Mouse (Mus musculus) intestine, embryonic 16.5 days (tissue): ENCODE results near the gene Rbp2. TPM values are rescaled to one million over a fixed set of nuclear protein-coding genes. Genes with fewer than 3 reads are reported as not detected.

Experiments
- ATAC-seq: fragments of 200-750 bp; cut with Nextera tagmentation; 2 replicates; pipeline ENCODE4 v1.8.0; 2017; ENCODE audit warnings: moderate TSS enrichment, moderate library complexity
- H3K27ac ChIP-seq: fragments of 300-500 bp; sonication (generic); 2 replicates; pipeline ENCODE4 v1.5.1; 2014; ENCODE audit warnings: mild to moderate bottlenecking, low read length
- H3K27me3 ChIP-seq: fragments of 300-500 bp; sonication (generic); replicated peaks from 2 replicates; pipeline ENCODE4 v1.6.1; 2014; ENCODE audit warnings: low read length, control low read depth, mixed read lengths; ENCODE audit not compliant: control insufficient read depth, insufficient read depth
- H3K36me3 ChIP-seq: fragments of 300-500 bp; sonication (generic); 2 replicates; pipeline ENCODE4 v1.6.1; 2014; ENCODE audit warnings: low read length, control low read depth; ENCODE audit not compliant: control insufficient read depth, insufficient read depth
- H3K4me1 ChIP-seq: fragments of 300-500 bp; sonication (generic); 2 replicates; pipeline ENCODE4 v1.6.1; 2014; ENCODE audit warnings: low read length, control low read depth, mixed read lengths; ENCODE audit not compliant: control insufficient read depth, insufficient read depth
- H3K4me2 ChIP-seq: fragments of 300-500 bp; sonication (generic); 2 replicates; pipeline ENCODE4 v1.6.1; 2014; ENCODE audit warnings: low read depth, low read length, control low read depth
- H3K4me3 ChIP-seq: fragments of 300-500 bp; sonication (generic); 2 replicates; pipeline ENCODE4 v1.5.1; 2014; ENCODE audit warnings: mild to moderate bottlenecking, low read length
- H3K9ac ChIP-seq: fragments of 300-500 bp; sonication (generic); 2 replicates; pipeline ENCODE4 v1.6.1; 2014; ENCODE audit warnings: low read depth, low read length
- H3K9me3 ChIP-seq: fragments of 300-500 bp; sonication (generic); 2 replicates; pipeline ENCODE4 v1.6.1; 2016; ENCODE audit warnings: low read length, control low read depth; ENCODE audit not compliant: control insufficient read depth
- WGBS: fragments of 180-500 bp; shearing (Covaris S2); extraction: QIAGEN DNeasy Blood & Tissue Kit; methylation state at CpG from one replicate; pipeline ENCODE4 v1.1.7; 2014; 5-methylcytosine and 5-hydroxymethylcytosine counted together
- polyA plus RNA-seq: library from polyadenylated mRNA; unstranded; fragments of >200 nt; fragmentation: Nextera tagmentation; extraction: Ambion mirVana; gene quantifications from 2 replicates; pipeline ENCODE4 v1.2.1, GENCODE M21; 2015

Rbp2 gene
- polyA plus RNA-seq, 1 experiment from 2014 or later = 749 TPM

DNA sequence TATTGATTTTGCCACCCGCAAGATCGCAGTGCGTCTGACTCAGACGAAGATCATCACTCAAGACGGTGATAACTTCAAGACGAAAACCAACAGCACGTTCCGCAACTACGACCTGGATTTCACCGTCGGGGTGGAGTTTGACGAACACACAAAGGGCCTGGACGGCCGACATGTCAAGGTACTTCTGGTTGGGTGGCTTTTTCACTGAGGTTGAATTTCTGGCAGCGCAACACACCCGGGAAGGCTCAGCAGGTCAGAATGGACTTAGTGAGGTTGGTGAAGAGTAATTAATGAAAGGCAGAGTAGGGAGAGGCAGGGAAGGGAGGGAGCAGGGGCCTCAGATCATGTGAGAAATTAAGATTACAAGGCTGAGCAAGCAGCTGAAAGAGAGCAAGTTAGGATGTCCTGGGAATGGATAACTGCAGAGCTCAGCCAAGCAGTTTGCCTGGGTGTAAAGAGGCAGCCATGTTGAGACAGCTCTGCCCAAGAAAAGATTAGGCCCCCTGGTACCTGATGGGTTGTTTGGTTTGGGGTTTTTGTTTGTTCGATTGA is 12.9 kb downstream of the Rbp2 start:
- peak overlapping the region; percentile 18 for H3K27ac ChIP-seq

DNA sequence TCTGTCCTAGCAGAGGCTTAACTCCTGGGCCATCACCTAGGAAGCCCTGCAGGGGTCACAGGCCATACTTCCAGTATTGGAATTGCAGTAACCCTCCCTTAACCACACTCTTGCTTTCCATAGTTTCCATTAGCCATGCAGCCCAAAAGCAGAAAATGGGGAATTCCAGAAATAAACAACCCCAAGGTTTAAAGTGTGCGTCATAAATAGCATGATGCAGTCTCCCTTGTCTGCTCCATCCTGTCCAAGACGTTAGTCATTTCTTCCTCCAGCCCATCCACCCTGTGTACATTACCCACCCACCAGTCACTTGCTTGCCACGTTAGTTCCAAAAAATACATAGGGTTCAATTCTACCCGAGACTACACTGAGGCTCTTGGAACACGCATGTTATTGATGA is 13.7 kb downstream of the Rbp2 start:
- no peak overlapping the region for H3K4me3 ChIP-seq
- H3K4me1 ChIP-seq = peaks cover 26% of the 10 kb centered on the region
- no peaks in the 10 kb centered on the region for H3K9me3 ChIP-seq
- ATAC-seq = no peak
- 76% methylated on average over 5 of the region's 5 CpGs for WGBS
- no peak overlapping the region for H3K27ac ChIP-seq
- no peak overlapping the region for H3K9ac ChIP-seq
- H3K36me3 ChIP-seq = no peaks in the 10 kb centered on the region
- H3K4me2 ChIP-seq = no peak overlapping the region
- H3K27me3 ChIP-seq = no peaks in the 10 kb centered on the region

More for the DNA sequence above, 12.9 kb downstream of the Rbp2 start:
- no peak overlapping the region for H3K4me2 ChIP-seq
- no peaks in the 10 kb centered on the region for H3K27me3 ChIP-seq
- H3K9ac ChIP-seq = no peak overlapping the region
- no peaks in the 10 kb centered on the region for H3K36me3 ChIP-seq
- H3K9me3 ChIP-seq = no peaks in the 10 kb centered on the region
- peaks cover 26% of the 10 kb centered on the region for H3K4me1 ChIP-seq
- 60% methylated on average over 17 of the region's 17 CpGs for WGBS
- peak; percentile 67 for ATAC-seq
- H3K4me3 ChIP-seq = no peak overlapping the region

- 34% methylated on average over 6 of the region's 6 CpGs for WGBS
- H3K27me3 ChIP-seq = no peaks in the 10 kb centered on the region
Measured at GRCm38 (mm10) chr9:98507480-98507879, 21.6 kb downstream of the Rbp2 start.

GRCm38 (mm10) chr9:98510363-98511055 is 24.6 kb downstream of the Rbp2 start:
- Histone ChIP-seq H3K27ac (no peak overlapping the region), H3K27me3 (no peaks in the 10 kb centered on the region), H3K4me1 (0 out of 2 replicates have a peak, but pooled peaks cover 5% of the 10 kb centered on the region), H3K4me2 (no peak overlapping the region), H3K9ac (no peak overlapping the region), H3K4me3 (no peak overlapping the region), H3K9me3 (no peaks in the 10 kb centered on the region), H3K36me3 (no peaks in the 10 kb centered on the region)
- 90% methylated on average over 6 of the region's 6 CpGs for WGBS
- no peak for ATAC-seq

More at GRCm38 (mm10) chr9:98507480-98507879, 21.6 kb downstream of the Rbp2 start:
- peak overlapping the region; percentile 5; the same call in 1 of the 2 replicates for H3K27ac ChIP-seq
- no peak overlapping the region for H3K9ac ChIP-seq
- peak; percentile 62 for ATAC-seq
- no peaks in the 10 kb centered on the region for H3K36me3 ChIP-seq
- 0 out of 2 replicates have a peak, but pooled peaks cover 5% of the 10 kb centered on the region for H3K4me1 ChIP-seq
- H3K9me3 ChIP-seq = no peaks in the 10 kb centered on the region
- no peak overlapping the region for H3K4me2 ChIP-seq
- no peak overlapping the region for H3K4me3 ChIP-seq

DNA sequence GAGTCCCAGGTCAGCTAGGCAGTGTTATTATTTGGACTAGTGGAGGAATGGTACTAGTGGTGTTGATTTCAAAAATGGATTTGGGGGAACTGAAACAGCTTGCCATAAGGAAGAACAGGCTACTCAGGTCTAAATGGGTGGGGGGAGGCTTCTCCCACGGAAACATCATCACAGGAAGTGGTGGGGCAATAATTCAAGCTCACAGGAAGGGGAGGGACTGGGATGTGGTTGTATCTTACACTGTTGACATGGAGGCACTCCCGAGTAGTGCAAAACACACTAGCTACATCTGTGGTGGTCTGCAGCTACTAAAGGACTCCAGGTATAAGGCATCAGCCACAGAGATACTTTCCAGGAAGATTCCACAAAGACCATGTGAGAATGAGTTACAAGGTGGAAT is 38.0 kb downstream of the Rbp2 start:
- H3K36me3 ChIP-seq = no peaks in the 10 kb centered on the region
- H3K4me1 ChIP-seq = no peaks in the 10 kb centered on the region
- H3K9me3 ChIP-seq = no peaks in the 10 kb centered on the region
- H3K4me2 ChIP-seq = no peak overlapping the region
- H3K27ac ChIP-seq = no peak overlapping the region
- no peaks in the 10 kb centered on the region for H3K27me3 ChIP-seq
- H3K4me3 ChIP-seq = no peak overlapping the region
- 54% methylated on average over 2 of the region's 2 CpGs for WGBS
- ATAC-seq = no peak
- H3K9ac ChIP-seq = no peak overlapping the region

DNA sequence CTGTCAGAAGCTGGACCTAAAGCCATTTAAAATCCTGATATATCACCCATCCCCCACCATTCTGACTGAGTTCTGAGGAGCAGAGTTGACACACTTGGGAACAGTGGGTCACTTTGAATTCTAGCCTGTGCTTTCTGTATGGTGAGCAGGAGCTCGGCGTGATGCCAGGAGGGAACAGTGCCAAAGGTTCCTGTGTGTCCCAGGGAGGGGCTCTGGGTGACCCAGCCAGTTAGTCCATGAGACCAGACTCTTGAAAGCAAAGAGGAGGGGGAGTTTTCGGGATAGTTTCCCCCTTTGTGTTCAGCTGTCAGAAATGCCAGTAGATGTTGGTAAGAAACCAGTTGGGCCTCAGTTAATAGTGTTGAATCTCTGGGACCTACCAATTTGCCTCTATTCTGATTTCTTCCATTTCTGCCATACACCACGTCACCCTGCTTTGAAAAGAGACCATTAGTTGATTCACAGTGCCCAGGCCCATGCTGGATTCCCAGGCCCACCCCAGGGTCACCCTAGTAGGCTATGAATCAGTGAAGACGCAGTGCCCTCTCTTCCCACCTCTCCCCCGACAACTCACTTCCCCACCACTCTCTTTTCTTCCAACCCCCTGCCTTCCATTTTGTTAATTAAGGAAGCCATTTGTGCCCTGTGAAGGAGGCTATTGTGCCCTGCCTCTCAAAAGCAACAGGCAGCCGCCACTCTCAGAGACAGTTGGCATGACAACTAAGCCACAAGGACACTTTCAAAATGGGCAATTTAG is 39.0 kb downstream of the Rbp2 start:
- Histone ChIP-seq H3K27me3 (no peaks in the 10 kb centered on the region), H3K9ac (no peak overlapping the region), H3K4me3 (no peak overlapping the region), H3K4me1 (no peaks in the 10 kb centered on the region), H3K9me3 (no peaks in the 10 kb centered on the region), H3K36me3 (no peaks in the 10 kb centered on the region), H3K27ac (no peak overlapping the region), H3K4me2 (no peak overlapping the region)
- WGBS = 71% methylated on average over 7 of the region's 7 CpGs
- ATAC-seq = peak; percentile 53

- no peak overlapping the region for H3K27ac ChIP-seq
- H3K9me3 ChIP-seq = no peaks in the 10 kb centered on the region
- H3K4me3 ChIP-seq = no peak overlapping the region
- H3K9ac ChIP-seq = no peak overlapping the region
- no peak overlapping the region for H3K4me2 ChIP-seq
- H3K4me1 ChIP-seq = no peaks in the 10 kb centered on the region
- H3K27me3 ChIP-seq = no peaks in the 10 kb centered on the region
- 61% methylated on average over 7 of the region's 7 CpGs for whole genome bisulfite sequencing
- no peak for ATAC-seq
- no peaks in the 10 kb centered on the region for H3K36me3 ChIP-seq
Measured at GRCm38 (mm10) chr9:98525543-98525924, 39.6 kb downstream of the Rbp2 start.

DNA sequence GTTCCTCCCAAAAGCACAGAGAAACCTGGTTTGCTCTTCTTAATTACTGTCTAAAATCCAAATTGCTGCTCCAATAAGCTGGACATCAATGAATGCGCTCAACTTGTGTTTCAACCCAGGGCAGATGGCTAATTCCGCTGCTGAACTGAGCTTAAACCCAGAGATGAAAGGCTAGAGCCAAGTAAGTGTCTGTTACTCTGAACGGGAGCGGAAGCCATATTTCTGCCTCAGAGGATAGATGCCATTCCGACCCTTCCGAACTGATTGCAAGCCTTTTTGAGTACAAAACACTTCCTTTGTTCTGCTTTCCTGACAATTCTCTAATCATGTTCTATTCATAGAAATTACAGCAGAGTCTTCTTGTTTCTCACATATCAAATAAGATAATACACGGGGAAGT is 41.3 kb downstream of the Rbp2 start:
- Histone ChIP-seq H3K27me3 (no peaks in the 10 kb centered on the region), H3K9ac (no peak overlapping the region), H3K4me3 (no peak overlapping the region), H3K9me3 (no peaks in the 10 kb centered on the region), H3K36me3 (no peaks in the 10 kb centered on the region), H3K4me2 (no peak overlapping the region), H3K27ac (no peak overlapping the region), H3K4me1 (peaks cover 3% of the 10 kb centered on the region; the same call in 1 of the 2 replicates)
- ATAC-seq = no peak
- 78% methylated on average over 7 of the region's 7 CpGs for WGBS

- no peak for ATAC-seq
- no peaks in the 10 kb centered on the region for H3K36me3 ChIP-seq
- H3K9ac ChIP-seq = no peak overlapping the region
- H3K27me3 ChIP-seq = no peaks in the 10 kb centered on the region
- no peak overlapping the region for H3K4me3 ChIP-seq
- H3K27ac ChIP-seq = no peak overlapping the region
- peaks cover 4% of the 10 kb centered on the region; the same call in 1 of the 2 replicates for H3K4me1 ChIP-seq
- H3K4me2 ChIP-seq = no peak overlapping the region
- no peaks in the 10 kb centered on the region for H3K9me3 ChIP-seq
- 71% methylated on average over 4 of the region's 4 CpGs for WGBS
Measured at GRCm38 (mm10) chr9:98529776-98530175, 43.9 kb downstream of the Rbp2 start.
